Mouse (Mus musculus) hindbrain, embryonic 13.5 days (tissue): ENCODE data around the gene Strip1. TPM values are rescaled to one million over a fixed set of nuclear protein-coding genes. Genes with fewer than 3 reads are reported as not detected.

Source experiments
- ATAC-seq: fragments of 200-750 bp; cut with Nextera tagmentation; 2 replicates; pipeline ENCODE4 v1.8.0; 2017; ENCODE audit warnings: moderate TSS enrichment; ENCODE audit not compliant: low FRiP score
- H3K27ac ChIP-seq: fragments of 300-500 bp; sonication (generic); 2 replicates; pipeline ENCODE4 v1.5.1; 2015; ENCODE audit warnings: inconsistent platforms, mild to moderate bottlenecking, moderate library complexity
- H3K27me3 ChIP-seq: fragments of 300-500 bp; sonication (generic); 2 replicates; pipeline ENCODE4 v1.6.1; 2015; ENCODE audit warnings: mild to moderate bottlenecking, inconsistent platforms
- H3K36me3 ChIP-seq: fragments of 300-500 bp; sonication (generic); 2 replicates; pipeline ENCODE4 v1.6.1; 2015; ENCODE audit warnings: mild to moderate bottlenecking, inconsistent platforms
- H3K4me1 ChIP-seq: fragments of 300-500 bp; sonication (generic); replicated peaks from 2 replicates; pipeline ENCODE4 v1.6.1; 2015; ENCODE audit warnings: inconsistent platforms
- H3K4me2 ChIP-seq: fragments of 300-500 bp; sonication (generic); 2 replicates; pipeline ENCODE4 v1.6.1; 2015; ENCODE audit warnings: inconsistent platforms, mild to moderate bottlenecking, moderate library complexity
- H3K4me3 ChIP-seq: fragments of 300-500 bp; sonication (generic); 2 replicates; pipeline ENCODE4 v1.5.1; 2015; ENCODE audit warnings: mild to moderate bottlenecking, inconsistent platforms
- H3K9ac ChIP-seq: fragments of 300-500 bp; sonication (generic); 2 replicates; pipeline ENCODE4 v1.6.1; 2015; ENCODE audit warnings: mild to moderate bottlenecking, inconsistent platforms
- H3K9me3 ChIP-seq: fragments of 300-500 bp; sonication (generic); 2 replicates; pipeline ENCODE4 v1.6.1; 2016; ENCODE audit warnings: inconsistent platforms
- WGBS: fragments of 180-500 bp; shearing (Covaris S2); methylation state at CpG from one replicate; pipeline ENCODE4 v1.1.7; 2015; 5-methylcytosine and 5-hydroxymethylcytosine counted together
- polyA plus RNA-seq: library from polyadenylated mRNA; unstranded; fragments of >200 nt; fragmentation: Nextera tagmentation; extraction: Ambion mirVana; gene quantifications from 2 replicates; pipeline ENCODE4 v1.2.1, GENCODE M21; 2015

Strip1 gene
- polyA plus RNA-seq, 1 experiment from 2014 or later = 143 TPM

GRCm38 (mm10) chr3:107597586-107598389 is 33.7 kb downstream of the Strip1 start:
- no peak overlapping the region for H3K27ac ChIP-seq
- peaks cover 95% of the 10 kb centered on the region for H3K27me3 ChIP-seq
- ATAC-seq = no peak
- peaks cover 15% of the 10 kb centered on the region for H3K4me1 ChIP-seq
- H3K9me3 ChIP-seq = no peaks in the 10 kb centered on the region
- no peak overlapping the region for H3K9ac ChIP-seq
- no peak overlapping the region for H3K4me2 ChIP-seq
- no peaks in the 10 kb centered on the region for H3K36me3 ChIP-seq
- H3K4me3 ChIP-seq = no peak overlapping the region
- 5% methylated on average over 22 of the region's 22 CpGs for WGBS

GRCm38 (mm10) chr3:107597134-107597533 is 34.4 kb downstream of the Strip1 start:
- H3K9me3 ChIP-seq = no peaks in the 10 kb centered on the region
- H3K27ac ChIP-seq = no peak overlapping the region
- H3K9ac ChIP-seq = no peak overlapping the region
- no peak for ATAC-seq
- peaks cover 95% of the 10 kb centered on the region for H3K27me3 ChIP-seq
- WGBS = 1% methylated on average over 19 of the region's 24 CpGs
- no peak overlapping the region for H3K4me2 ChIP-seq
- no peak overlapping the region for H3K4me3 ChIP-seq
- H3K4me1 ChIP-seq = peaks cover 15% of the 10 kb centered on the region
- no peaks in the 10 kb centered on the region for H3K36me3 ChIP-seq

- ATAC-seq = no peak
- WGBS = under 1% methylated on average over 26 of the region's 26 CpGs
- Histone ChIP-seq H3K4me2 (no peak overlapping the region), H3K9ac (no peak overlapping the region), H3K36me3 (no peaks in the 10 kb centered on the region), H3K4me1 (peaks cover 15% of the 10 kb centered on the region), H3K27me3 (peaks cover 95% of the 10 kb centered on the region), H3K9me3 (no peaks in the 10 kb centered on the region), H3K27ac (no peak overlapping the region), H3K4me3 (peak overlapping the region; percentile 11; the same call in 1 of the 2 replicates)
These were observed 34.9 kb downstream of the Strip1 start for GRCm38 (mm10) chr3:107596559-107596958.

GRCm38 (mm10) chr3:107595938-107596461 is 35.5 kb downstream of the Strip1 start:
- H3K36me3 ChIP-seq = no peaks in the 10 kb centered on the region
- H3K27me3 ChIP-seq = peaks cover 95% of the 10 kb centered on the region
- no peak for ATAC-seq
- H3K9ac ChIP-seq = no peak overlapping the region
- no peak overlapping the region for H3K27ac ChIP-seq
- H3K9me3 ChIP-seq = no peaks in the 10 kb centered on the region
- under 1% methylated on average over 34 of the region's 34 CpGs for WGBS
- peak overlapping the region; percentile 11; the same call in 1 of the 2 replicates for H3K4me3 ChIP-seq
- H3K4me1 ChIP-seq = peaks cover 15% of the 10 kb centered on the region
- no peak overlapping the region for H3K4me2 ChIP-seq

- ATAC-seq = no peak
- H3K4me2 ChIP-seq = peak overlapping the region; percentile 52
- H3K4me3 ChIP-seq = peak overlapping the region; percentile 33
- peaks cover 15% of the 10 kb centered on the region for H3K4me1 ChIP-seq
- no peak overlapping the region for H3K27ac ChIP-seq
- no peaks in the 10 kb centered on the region for H3K36me3 ChIP-seq
- peak overlapping the region; percentile 59 for H3K9ac ChIP-seq
- no peaks in the 10 kb centered on the region for H3K9me3 ChIP-seq
- peaks cover 94% of the 10 kb centered on the region for H3K27me3 ChIP-seq
- 1% methylated on average over 47 of the region's 50 CpGs for WGBS
These were observed 36.1 kb downstream of the Strip1 start for GRCm38 (mm10) chr3:107595264-107595937.

- ATAC-seq = peak; percentile 30; the same call in 1 of the 2 replicates
- under 1% methylated on average over 37 of the region's 46 CpGs for WGBS
- H3K4me3 ChIP-seq = peak within 1 kb of the TSS; percentile 33
- H3K27ac ChIP-seq = no peak within 1 kb of the TSS
- peak within 1 kb of the TSS; percentile 59 for H3K9ac ChIP-seq
- peaks cover 94% of the 10 kb centered on the region for H3K27me3 ChIP-seq
- H3K4me1 ChIP-seq = peaks cover 15% of the 10 kb centered on the region
- H3K9me3 ChIP-seq = no peaks in the 10 kb centered on the region
- peak within 1 kb of the TSS; percentile 52 for H3K4me2 ChIP-seq
- no peaks in the 10 kb centered on the region for H3K36me3 ChIP-seq
These were observed 36.7 kb downstream of the Strip1 start, which contains the start of gene Alx3 for GRCm38 (mm10) chr3:107594662-107595263. Gene Alx3 (plus strand): TSS chr3:107595031.

- 48% methylated on average over 2 of the region's 2 CpGs for WGBS
- H3K27ac ChIP-seq = no peak overlapping the region
- no peak for ATAC-seq
These were observed 37.9 kb downstream of the Strip1 start for GRCm38 (mm10) chr3:107593632-107594031.

GRCm38 (mm10) chr3:107591612-107592011 is 39.9 kb downstream of the Strip1 start:
- peaks cover 15% of the 10 kb centered on the region for H3K4me1 ChIP-seq
- no peaks in the 10 kb centered on the region for H3K36me3 ChIP-seq
- peaks cover 97% of the 10 kb centered on the region for H3K27me3 ChIP-seq
- no peak overlapping the region for H3K4me3 ChIP-seq
- H3K9me3 ChIP-seq = no peaks in the 10 kb centered on the region
- H3K9ac ChIP-seq = no peak overlapping the region
- 69% methylated on average over 1 of the region's 1 CpGs for WGBS
- H3K27ac ChIP-seq = no peak overlapping the region
- no peak for ATAC-seq
- H3K4me2 ChIP-seq = no peak overlapping the region

More at GRCm38 (mm10) chr3:107593632-107594031, 37.9 kb downstream of the Strip1 start:
- H3K4me3 ChIP-seq = no peak overlapping the region
- H3K4me2 ChIP-seq = no peak overlapping the region
- no peak overlapping the region for H3K9ac ChIP-seq
- H3K27me3 ChIP-seq = peaks cover 94% of the 10 kb centered on the region
- peaks cover 15% of the 10 kb centered on the region for H3K4me1 ChIP-seq
- H3K9me3 ChIP-seq = no peaks in the 10 kb centered on the region
- H3K36me3 ChIP-seq = no peaks in the 10 kb centered on the region

GRCm38 (mm10) chr3:107586504-107586903 is 45.0 kb downstream of the Strip1 start:
- no peak overlapping the region for H3K4me3 ChIP-seq
- no peak for ATAC-seq
- H3K27ac ChIP-seq = no peak overlapping the region
- no peak overlapping the region for H3K4me2 ChIP-seq
- peaks cover 98% of the 10 kb centered on the region for H3K27me3 ChIP-seq
- H3K4me1 ChIP-seq = peaks cover 10% of the 10 kb centered on the region
- H3K36me3 ChIP-seq = no peaks in the 10 kb centered on the region
- WGBS = 77% methylated on average over 6 of the region's 6 CpGs
- H3K9ac ChIP-seq = no peak overlapping the region
- no peaks in the 10 kb centered on the region for H3K9me3 ChIP-seq

- Histone ChIP-seq H3K4me1 (peaks cover 10% of the 10 kb centered on the region), H3K4me3 (no peak overlapping the region), H3K9me3 (no peaks in the 10 kb centered on the region), H3K36me3 (no peaks in the 10 kb centered on the region), H3K27ac (no peak overlapping the region), H3K9ac (no peak overlapping the region), H3K4me2 (no peak overlapping the region), H3K27me3 (peaks cover 100% of the 10 kb centered on the region)
- WGBS = 9% methylated on average over 1 of the region's 1 CpGs
- no peak for ATAC-seq
These were observed 47.6 kb downstream of the Strip1 start for GRCm38 (mm10) chr3:107583893-107584292.

GRCm38 (mm10) chr3:107582875-107583767 is 48.4 kb downstream of the Strip1 start:
- Histone ChIP-seq H3K9me3 (no peaks in the 10 kb centered on the region), H3K9ac (0 out of 2 replicates have a peak overlapping the region, but pooled peaks have one; percentile 43), H3K27me3 (peaks cover 100% of the 10 kb centered on the region), H3K4me2 (peak overlapping the region; percentile 46), H3K4me1 (peaks cover 10% of the 10 kb centered on the region), H3K36me3 (no peaks in the 10 kb centered on the region), H3K4me3 (peak overlapping the region; percentile 27), H3K27ac (no peak overlapping the region)
- ATAC-seq = no peak
- WGBS = 1% methylated on average over 65 of the region's 65 CpGs
